Mouse (Mus musculus) urinary bladder, postnatal 25 days (tissue): ENCODE results near the gene Sipa1l3.
A peak's percentile ranks its signal among the peaks of the same experiment; 100 is the strongest.

Source experiments
- DNase-seq: peaks from one replicate; pipeline ENCODE4 v3.0.0; 2022; ENCODE audit warnings: low spot score

Gene Sipa1l3

GRCm38 (mm10) chr7:29411216-29411816 lies 107.1 kb downstream of the Sipa1l3 start:
- DNase-seq = no peak

GRCm38 (mm10) chr7:29410402-29410801 lies 108.0 kb downstream of the Sipa1l3 start:
- DNase-seq = no peak

- DNase-seq = no peak
These were observed 111.6 kb downstream of the Sipa1l3 start for GRCm38 (mm10) chr7:29406855-29407254.

GRCm38 (mm10) chr7:29404126-29404525 lies 114.3 kb downstream of the Sipa1l3 start:
- DNase-seq = no peak

- no peak for DNase-seq
These were observed 116.4 kb downstream of the Sipa1l3 start for GRCm38 (mm10) chr7:29402015-29402414.

GRCm38 (mm10) chr7:29400451-29400850 lies 118.0 kb downstream of the Sipa1l3 start:
- no peak for DNase-seq

GRCm38 (mm10) chr7:29399056-29399455 lies 119.4 kb downstream of the Sipa1l3 start:
- DNase-seq = no peak

- no peak for DNase-seq
These were observed 121.0 kb downstream of the Sipa1l3 start for GRCm38 (mm10) chr7:29397486-29397885.

GRCm38 (mm10) chr7:29396943-29397340 lies 121.5 kb downstream of the Sipa1l3 start:
- DNase-seq = no peak

GRCm38 (mm10) chr7:29396216-29396942 lies 122.1 kb downstream of the Sipa1l3 start:
- no peak for DNase-seq

- DNase-seq = no peak
These were observed 123.3 kb downstream of the Sipa1l3 start for GRCm38 (mm10) chr7:29395179-29395578.

- no peak for DNase-seq
These were observed 125.1 kb downstream of the Sipa1l3 start for GRCm38 (mm10) chr7:29393292-29393691.

GRCm38 (mm10) chr7:29392805-29393204 lies 125.6 kb downstream of the Sipa1l3 start:
- no peak for DNase-seq

GRCm38 (mm10) chr7:29391761-29392512 lies 126.5 kb downstream of the Sipa1l3 start:
- DNase-seq = no peak

- DNase-seq = no peak
These were observed 127.2 kb downstream of the Sipa1l3 start for GRCm38 (mm10) chr7:29391112-29391760.

- DNase-seq = no peak
These were observed 128.2 kb downstream of the Sipa1l3 start for GRCm38 (mm10) chr7:29390234-29390633.

- DNase-seq = no peak
These were observed 130.8 kb downstream of the Sipa1l3 start for GRCm38 (mm10) chr7:29387524-29388068.

- DNase-seq = no peak
These were observed 132.1 kb downstream of the Sipa1l3 start for GRCm38 (mm10) chr7:29386349-29386748.

GRCm38 (mm10) chr7:29385791-29386190 lies 132.7 kb downstream of the Sipa1l3 start:
- DNase-seq = no peak

GRCm38 (mm10) chr7:29383255-29383654 lies 135.2 kb downstream of the Sipa1l3 start:
- peak; percentile 91 for DNase-seq

- DNase-seq = no peak
These were observed 136.9 kb downstream of the Sipa1l3 start for GRCm38 (mm10) chr7:29381466-29382040.

- DNase-seq = no peak
These were observed 144.4 kb downstream of the Sipa1l3 start for GRCm38 (mm10) chr7:29374054-29374453.
